In genomic region chr7:72446911-72447310, GRCm38 (mm10) we compare ENCODE assay signal across 31 mouse cellular contexts.
DNase-seq lines count a peak whose midpoint lies in the region; ATAC-seq and TF ChIP-seq lines count a peak whose summit lies in the region.
"Had no signal": no experiment of that assay in that cellular context is flagged by ENCODE, and none has a peak within 500 bp of the region (broad histone marks: within the 10 kb centered on the region; RNA-seq: fewer than 3 reads in every experiment).

No protein-coding gene starts in this region.

- no peaks in the 10 kb centered on the region for H3K27me3 ChIP-seq in heart, postnatal 0 days (ENCODE audit: control insufficient read depth, insufficient read depth, low read length)
- no peaks in the 10 kb centered on the region for H3K27me3 ChIP-seq in myocyte (ENCODE audit: control insufficient read depth, insufficient read depth, insufficient read length)
- H3K27me3 ChIP-seq: embryonic facial prominence, embryonic 13.5 days; heart, embryonic 12.5 days; heart, embryonic 15.5 days; Patski had no signal

- TF ChIP-seq EP300 in heart, postnatal 0 days (IDR thresholded peaks at IDR 0.05; ENCODE audit: low read depth): no peak

- no peaks in the 10 kb centered on the region for H3K79me2 ChIP-seq in myocyte (ENCODE audit: control insufficient read depth, insufficient read depth)

- no peak for TF ChIP-seq CTCF in heart, postnatal 0 days (IDR thresholded peaks at IDR 0.05; ENCODE audit: low read depth)

- no peak for ATAC-seq in heart, postnatal 0 days (ENCODE audit: insufficient read depth, low read depth)
- ATAC-seq: CD4-positive, CD25-positive, alpha-beta regulatory T cell, adult 4 months; forebrain, embryonic 14.5 days; forebrain, postnatal 0 days; hindbrain, postnatal 0 days; inflammation-experienced regulatory T-cells, adult 6 months; intestine, embryonic 16.5 days; Patski had no signal

- H3K4me1 ChIP-seq in heart, postnatal 0 days (ENCODE audit: control insufficient read depth, insufficient read depth): no peaks in the 10 kb centered on the region
- H3K4me1 ChIP-seq: embryonic facial prominence, embryonic 10.5 days; embryonic facial prominence, embryonic 13.5 days; heart, embryonic 12.5 days; heart, embryonic 15.5 days had no signal

- H3K9me3 ChIP-seq in heart, postnatal 0 days (replicated peaks; ENCODE audit: control insufficient read depth, low read length): no peaks in the 10 kb centered on the region
- H3K9me3 ChIP-seq: embryonic facial prominence, embryonic 10.5 days; embryonic facial prominence, embryonic 13.5 days; heart, embryonic 12.5 days; heart, embryonic 15.5 days had no signal

- no peak overlapping the region for H3K27ac ChIP-seq in heart, postnatal 0 days (ENCODE audit: low read depth)
- H3K27ac ChIP-seq: embryonic facial prominence, embryonic 10.5 days; embryonic facial prominence, embryonic 13.5 days; gastrocnemius, adult 2 months; heart, embryonic 15.5 days; hindbrain, embryonic 14.5 days; hindbrain, postnatal 0 days had no signal

- no peak overlapping the region for H3ac ChIP-seq in myocyte (ENCODE audit: control insufficient read depth, insufficient read length)

- WGBS in heart, postnatal 0 days: 73% methylated on average over 1 of the region's 1 CpGs

- peak; percentile 10 for DNase-seq in heart, postnatal 0 days (ENCODE audit: low spot score)
- no peak for DNase-seq in heart, adult 11 months
- DNase-seq in 3T3-L1 (ENCODE audit: low read depth, low spot score): peak; percentile 86
- DNase-seq in Muller cell, postnatal 12 days (ENCODE audit: inconsistent ontology term): peak; percentile 28
- DNase-seq in kidney, postnatal 4 days: no peak
- DNase-seq in retina, postnatal 1 day: no peak
- no peak for DNase-seq in right cerebral cortex, postnatal 10 days (ENCODE audit: low spot score in 2 of 2)
- DNase-seq: adrenal gland, postnatal 10 days; adrenal gland, postnatal 36 days; B cell, adult 2 months; cerebellum, adult 11 months; cerebellum, adult 2 months; cerebellum, adult 9-11 months; cerebellum, postnatal 25 days; forebrain, postnatal 0 days; gastrocnemius, adult 2 months; gastrocnemius, postnatal 14 days; heart, postnatal 36 days; kidney, adult 18-20 months had no signal

- H3K9ac ChIP-seq in heart, postnatal 0 days (replicated peaks; ENCODE audit: low read depth, low read length): no peak overlapping the region
- H3K9ac ChIP-seq: embryonic facial prominence, embryonic 13.5 days; forebrain, postnatal 0 days; heart, embryonic 12.5 days; heart, embryonic 15.5 days; hindbrain, embryonic 14.5 days had no signal

- no peaks in the 10 kb centered on the region for H3K36me3 ChIP-seq in heart, postnatal 0 days (replicated peaks; ENCODE audit: control insufficient read depth, insufficient read depth, low read length)
- H3K36me3 ChIP-seq in myocyte (ENCODE audit: control insufficient read depth, insufficient read depth): no peaks in the 10 kb centered on the region
- H3K36me3 ChIP-seq: embryonic facial prominence, embryonic 10.5 days; embryonic facial prominence, embryonic 13.5 days; heart, embryonic 12.5 days; heart, embryonic 15.5 days had no signal

- no peak for TF ChIP-seq POLR2A in myocyte (IDR thresholded peaks at IDR 0.05; ENCODE audit: insufficient read length, low read depth)

- no peak overlapping the region for H3K4me3 ChIP-seq in heart, postnatal 0 days (ENCODE audit: low read depth, low read length)
- H3K4me3 ChIP-seq in myocyte: no peak overlapping the region
- H3K4me3 ChIP-seq: embryonic facial prominence, embryonic 10.5 days; embryonic facial prominence, embryonic 13.5 days; gastrocnemius, adult 2 months; heart, embryonic 12.5 days; heart, embryonic 15.5 days had no signal

- H3K4me2 ChIP-seq in heart, postnatal 0 days (ENCODE audit: low read depth, low read length): no peak overlapping the region
- peak overlapping the region; percentile 45 for H3K4me2 ChIP-seq in myocyte (ENCODE audit: low read depth)
- H3K4me2 ChIP-seq: embryonic facial prominence, embryonic 13.5 days; heart, embryonic 12.5 days; heart, embryonic 15.5 days; hindbrain, embryonic 14.5 days had no signal

TF ChIP-seq in myocyte, 11 proteins besides CTCF, POLR2A, EP300 and RAD21:
- TF ChIP-seq SRF (IDR thresholded peaks at IDR 0.05; ENCODE audit: control insufficient read depth, insufficient read length, low read depth) (peak; percentile 39), MYOG (IDR thresholded peaks at IDR 0.05; ENCODE audit: control insufficient read depth in 1 of 3, insufficient read depth in 1 of 3, insufficient read length in 2 of 3, low read depth in 2 of 3) (no peak), USF1 (IDR thresholded peaks at IDR 0.05; ENCODE audit: low read depth) (no peak), TCF12 (IDR thresholded peaks at IDR 0.05; ENCODE audit: insufficient read depth, poor library complexity, severe bottlenecking) (no peak), REST (IDR thresholded peaks at IDR 0.05; ENCODE audit: insufficient read depth, insufficient read length) (no peak), MYOD1 (IDR thresholded peaks at IDR 0.05; ENCODE audit: control insufficient read depth in 1 of 3, insufficient read length in 2 of 3, low read depth in 2 of 3) (no peak), POLR2AphosphoS2 (IDR thresholded peaks at IDR 0.05; ENCODE audit: insufficient read length, low read depth) (no peak), E2F4 (IDR thresholded peaks at IDR 0.05; ENCODE audit: insufficient read depth) (no peak), CEBPB (IDR thresholded peaks at IDR 0.05; ENCODE audit: insufficient read depth, poor library complexity, severe bottlenecking) (0 out of 2 replicates have a peak, but pooled peaks have one; percentile 35), MAX (IDR thresholded peaks at IDR 0.05; ENCODE audit: low read depth) (no peak), TCF3 (IDR thresholded peaks at IDR 0.05; ENCODE audit: insufficient read length, low read depth) (no peak)

Comparison
In these comparisons a context has a peak if more than half of its experiments do, and no peak if none do; other contexts are left out.
1. DNase-seq: peak in heart, postnatal 0 days (single experiment), 3T3-L1 (single experiment) and Muller cell, postnatal 12 days (single experiment); none in heart, adult 11 months (single experiment), kidney, postnatal 4 days (0 of 2), retina, postnatal 1 day (single experiment) and right cerebral cortex, postnatal 10 days (0 of 2).